Mouse (Mus musculus) gastrocnemius, postnatal 36 days (tissue): ENCODE data around the gene Calcb. TPM values are rescaled to one million over a fixed set of nuclear protein-coding genes. Genes with fewer than 3 reads are reported as not detected.

Experiments used
- DNase-seq, 2 experiments: peaks; one replicate each; pipeline ENCODE4 v3.0.0; 2022
- intact Hi-C: fragments of 180-260 bp; cut with DNase I; formaldehyde crosslinking; loops from one replicate; pipeline ENCODE4 v1.15.1; 2025
- total RNA-seq, 2 experiments: library from RNA; stranded (reverse); gene quantifications; 2 replicates each; pipeline ENCODE4 v1.2.3; 2021

The Calcb gene
- total RNA-seq, 2 experiments from 2014 or later = not detected

DNA sequence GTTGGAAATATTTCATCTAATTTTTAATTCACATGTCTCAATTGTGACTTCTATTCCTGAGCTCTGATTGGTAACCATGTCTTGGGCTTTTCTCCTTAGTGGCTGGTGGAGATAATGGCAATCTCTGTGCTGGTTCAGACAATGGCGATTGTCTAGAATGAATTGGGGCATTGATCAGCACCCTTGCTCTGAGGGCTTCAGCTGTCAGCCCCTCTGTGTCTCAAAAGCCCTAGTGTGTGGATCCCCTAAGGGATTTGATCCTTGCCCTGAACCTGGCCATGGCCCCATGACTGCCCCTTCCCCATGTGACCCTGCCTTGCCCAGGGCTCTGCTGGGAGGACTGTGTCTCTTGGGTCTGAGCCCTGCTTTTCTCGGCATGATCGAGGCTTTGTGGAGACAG is 29.2 kb downstream of the Calcb start:
- intact Hi-C loops = no loop called here
- DNase-seq = no peak

DNA sequence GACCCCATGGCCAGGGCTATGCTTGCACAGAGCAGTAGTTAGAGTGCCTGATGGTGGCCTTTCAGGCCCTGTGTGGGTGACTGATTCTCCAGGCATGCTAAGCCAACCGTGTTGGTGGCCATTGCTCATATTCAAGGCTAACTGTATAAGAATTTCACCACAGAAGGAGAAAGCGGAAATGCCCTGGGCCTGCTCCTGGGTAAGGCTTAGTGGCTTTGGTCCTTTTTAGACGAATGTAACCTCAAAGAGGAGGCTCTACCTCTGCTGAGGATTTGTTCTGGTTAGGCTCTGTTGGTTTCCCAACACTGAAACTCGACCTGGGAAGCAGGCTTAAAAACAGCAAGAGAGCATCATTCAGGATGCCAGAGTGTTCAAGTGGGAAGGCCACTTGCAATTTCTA is 29.8 kb downstream of the Calcb start:
- no peak for DNase-seq
- intact Hi-C loops = no loop called here

DNA sequence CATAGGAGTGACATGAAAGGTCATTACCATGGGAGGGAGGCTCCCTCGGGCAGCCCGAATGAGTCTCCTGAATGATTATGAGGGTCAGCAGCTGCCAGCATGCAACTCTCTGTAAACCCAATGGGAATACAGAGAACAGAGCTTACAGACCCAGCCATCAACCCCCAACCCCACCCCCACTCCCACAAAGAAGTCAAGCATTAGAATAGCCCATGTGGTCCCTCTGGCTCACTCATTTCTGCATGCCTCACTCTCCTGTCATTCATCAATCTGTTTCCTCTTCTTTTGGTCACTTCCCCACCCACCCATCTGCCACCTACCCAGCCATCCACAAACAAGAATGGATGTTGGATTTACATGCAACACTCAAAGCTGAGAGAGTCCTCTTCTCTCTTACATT is 35.0 kb downstream of the Calcb start:
- no peak for DNase-seq
- intact Hi-C loops = no loop called here

DNA sequence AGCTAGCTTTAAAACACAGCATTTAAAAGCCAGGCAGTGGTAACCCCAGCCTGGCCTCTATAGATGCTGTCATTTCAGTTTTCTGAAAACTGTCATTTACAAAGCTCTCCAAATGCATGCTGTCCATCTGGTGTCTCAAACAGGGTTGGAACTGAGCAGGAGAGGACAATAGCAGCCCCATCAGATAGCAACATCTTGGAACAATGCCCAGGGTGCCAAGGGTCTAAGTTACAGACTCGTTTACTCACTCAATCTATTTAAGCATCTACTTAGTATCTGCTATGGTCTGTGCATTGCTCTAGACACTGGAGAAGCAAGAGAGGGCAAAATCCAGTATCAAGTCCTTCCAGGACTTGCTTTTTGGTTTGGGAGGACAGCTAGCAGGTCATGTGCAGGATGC is 35.8 kb downstream of the Calcb start:
- intact Hi-C loops = no loop called here
- no peak for DNase-seq

DNA sequence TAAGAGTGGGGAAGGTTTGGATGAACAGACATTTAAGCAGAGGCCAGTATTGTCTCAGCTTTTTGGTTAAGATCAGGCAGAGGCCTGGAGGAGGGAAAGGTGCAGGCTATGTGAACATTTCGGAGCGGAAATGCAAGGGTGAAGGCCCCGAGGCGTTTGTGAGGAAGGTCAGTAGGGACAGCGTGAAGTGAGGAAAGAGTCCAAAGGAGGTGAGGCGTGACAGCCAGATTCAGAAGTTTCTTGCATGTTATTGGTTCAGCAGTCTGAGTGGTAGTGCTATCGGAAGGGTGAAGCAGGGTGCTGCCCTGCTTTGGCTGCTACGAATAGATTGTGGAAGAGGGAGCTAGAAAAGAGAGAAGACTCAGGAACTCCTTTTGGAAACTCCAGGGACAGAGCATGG is 36.2 kb downstream of the Calcb start:
- intact Hi-C loops = no loop called here
- no peak for DNase-seq

DNA sequence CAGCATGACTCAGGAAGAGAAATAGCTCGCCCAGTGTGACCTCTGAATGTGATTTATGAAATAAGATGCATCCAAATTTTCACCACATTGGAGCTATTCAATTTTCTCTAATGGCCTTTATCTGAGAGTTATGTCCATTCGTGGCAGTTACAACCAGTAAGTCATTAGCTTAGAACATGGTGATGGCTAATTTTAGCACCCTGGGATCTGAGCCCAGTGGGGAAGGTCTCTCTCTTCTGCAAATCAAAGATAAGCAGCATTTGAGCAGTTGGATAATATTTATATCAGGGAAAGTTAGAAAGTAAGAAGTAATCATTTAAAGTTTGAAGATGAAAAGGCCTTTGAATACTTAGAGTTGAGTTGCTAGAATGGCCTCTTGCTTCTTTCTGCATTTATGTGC is 44.2 kb downstream of the Calcb start:
- intact Hi-C loops = no loop called here
- no peak for DNase-seq

DNA sequence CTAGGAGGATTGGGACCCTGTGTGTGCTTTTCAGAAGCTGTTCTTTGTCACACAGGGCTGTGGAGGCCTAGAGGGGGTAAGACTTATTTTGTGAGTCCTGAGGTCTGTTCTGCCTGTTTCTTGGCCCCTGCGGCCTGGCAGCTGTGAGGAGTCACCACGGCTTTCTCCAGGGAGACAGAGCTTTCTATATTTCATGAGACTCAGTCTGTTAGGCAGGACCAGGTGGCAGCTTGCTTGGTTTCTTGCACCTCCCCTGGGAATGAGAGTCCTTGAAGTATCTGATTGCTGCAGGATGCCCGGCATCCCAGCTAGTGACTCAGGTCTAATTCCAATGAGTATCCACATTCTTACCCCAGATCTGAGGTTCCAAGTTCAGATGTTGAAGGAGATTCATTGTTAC is 46.8 kb downstream of the Calcb start:
- no peak for DNase-seq
- intact Hi-C loops = no loop called here

DNA sequence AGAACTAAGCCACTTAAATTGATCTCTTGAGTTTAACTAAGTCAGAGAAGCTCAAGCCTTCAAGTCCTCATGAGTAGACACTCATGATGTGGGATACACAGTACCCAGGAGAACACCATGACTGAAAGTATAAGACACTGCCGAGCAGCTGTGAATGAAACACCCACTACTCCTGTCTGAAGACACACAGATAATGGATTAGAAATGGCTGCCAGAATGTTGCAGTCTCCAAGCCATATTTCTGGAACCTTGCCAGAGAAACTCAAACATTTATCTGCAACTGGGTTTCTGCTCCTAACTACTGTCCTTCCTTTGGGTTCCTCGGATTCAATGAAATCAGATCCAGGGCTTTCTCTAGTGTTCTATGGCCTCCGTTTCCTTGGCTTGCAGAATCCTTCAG is 48.1 kb downstream of the Calcb start:
- intact Hi-C loops = no loop called here
- DNase-seq = no peak

DNA sequence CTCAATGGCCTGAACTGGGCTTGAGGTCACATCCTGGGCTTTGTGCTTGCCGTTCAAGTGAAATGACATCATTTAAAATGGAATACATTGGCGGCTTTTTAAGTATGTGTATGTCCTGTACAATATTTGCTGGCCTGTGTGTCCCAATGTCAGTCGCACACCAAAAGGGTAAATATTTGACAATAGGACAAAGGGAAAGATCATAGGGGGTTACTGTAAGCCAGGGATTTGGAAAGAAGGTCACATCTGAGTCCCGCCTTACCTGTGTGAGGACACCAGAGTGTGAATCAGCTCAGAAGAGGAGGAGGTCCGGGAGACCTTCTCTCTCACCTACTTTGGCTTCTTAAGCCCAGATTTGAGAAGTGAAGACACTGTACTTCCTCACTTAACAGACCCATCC is 50.1 kb downstream of the Calcb start:
- no peak for DNase-seq
- intact Hi-C loops = no loop called here

DNA sequence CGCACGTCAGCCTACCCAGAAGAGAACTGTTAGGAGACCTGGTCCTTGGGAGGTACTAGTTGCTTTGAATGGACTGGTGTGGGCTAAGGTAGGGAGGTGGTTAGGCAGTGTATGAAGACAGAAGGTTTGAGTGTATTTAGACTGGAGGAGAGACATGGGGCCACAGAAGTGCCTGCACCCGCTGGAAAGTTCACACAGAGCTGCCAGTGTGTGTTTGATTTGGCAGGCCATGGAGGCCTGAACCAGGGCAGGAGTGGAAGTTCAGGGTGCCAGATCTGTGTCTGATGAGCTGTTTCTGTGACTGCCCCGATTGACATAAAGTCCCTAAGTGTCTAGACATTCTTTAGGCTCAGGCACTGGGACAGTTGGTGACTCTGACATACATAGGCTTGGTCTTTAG is 50.6 kb downstream of the Calcb start:
- DNase-seq = no peak
- intact Hi-C loops = no loop called here

DNA sequence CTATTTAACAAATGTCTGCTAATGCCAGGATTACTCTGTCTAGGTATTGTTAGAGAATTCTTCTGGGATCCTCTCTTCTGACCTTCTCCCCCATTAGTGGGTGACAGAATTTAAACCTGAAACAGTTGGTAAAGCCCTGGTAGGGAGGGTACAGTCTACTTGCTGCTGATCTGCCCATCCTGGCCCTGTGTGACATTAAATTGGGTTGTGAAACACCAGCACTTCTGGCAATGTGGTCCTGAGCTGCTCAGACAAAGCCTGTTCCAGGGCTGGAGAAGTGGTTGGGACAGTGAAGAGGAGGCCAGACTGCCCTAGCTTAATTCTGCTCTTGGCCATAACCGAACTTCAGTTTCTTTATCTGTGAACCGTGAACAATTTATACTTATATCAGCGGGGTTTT is 52.1 kb downstream of the Calcb start:
- no peak for DNase-seq
- intact Hi-C loops = no loop called here

DNA sequence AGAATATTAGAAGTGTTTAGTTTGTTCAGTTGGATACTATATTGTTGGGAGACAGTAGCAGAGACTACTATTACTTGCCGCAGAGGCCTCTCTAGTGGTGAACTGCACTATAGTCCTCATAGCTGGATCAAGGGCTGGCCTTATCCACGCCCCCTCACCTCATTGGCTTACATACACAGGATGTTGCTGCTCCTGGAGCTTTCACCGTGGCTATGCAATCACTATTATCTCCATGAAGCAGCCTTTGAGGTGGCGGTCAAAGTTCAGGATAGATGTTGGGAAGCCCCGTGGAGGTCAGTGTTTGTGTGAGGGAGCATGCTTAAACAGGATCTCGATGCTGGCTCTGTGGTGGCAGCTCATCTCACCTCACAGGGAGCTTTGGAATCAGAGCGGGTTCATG is 53.4 kb downstream of the Calcb start:
- intact Hi-C loops = no loop called here
- DNase-seq = no peak

Other genes with a start within 250 kb of the Calcb start
- gene Cyp2r1, start 155.7 kb upstream of the Calcb start, total RNA-seq = under 1 TPM in 1 of 2 experiments, not detected in 1; 0.47 TPM
- gene Calca, start 82.3 kb upstream of the Calcb start, total RNA-seq = not detected
- 1 to 10 TPM; 1.0 to 1.7 TPM for gene Insc, start 25.1 kb downstream of the Calcb start, total RNA-seq